Mouse (Mus musculus): ENCODE measurements at regions not wholly inside any gene's neighbourhood (a gene's known extent, or its start where the extent isn't known, plus 50 kb on each side); places are given as distances from the start of the nearest gene placed in this dataset.
"Not testable (repeated sequence)": the region's sequence is repeated elsewhere in the genome, so short reads cannot be mapped to it uniquely, and the experiment has no call there.

GRCm38 (mm10) chr6:89097531-89097930 lies 195.5 kb downstream of the Tpra1 start:
- 70% methylated on average over 8 of the region's 8 CpGs for WGBS
- H3K27ac ChIP-seq: no peak overlapping the region
- TF ChIP-seq POLR2A (IDR thresholded peaks at IDR 0.05; ENCODE audit: insufficient read depth, low read depth, low read length) (no peak), CTCF (IDR thresholded peaks at IDR 0.05) (no peak), EP300 (IDR thresholded peaks at IDR 0.05; ENCODE audit: insufficient read depth, low read depth, low read length) (no peak)
- intact Hi-C loops (cut with DNase I): no loop called here
- H3K36me3 ChIP-seq (ENCODE audit: control insufficient read depth, insufficient read depth, low read length): no peaks in the 10 kb centered on the region
- no peaks in the 10 kb centered on the region for H3K27me3 ChIP-seq (ENCODE audit: control insufficient read depth, insufficient read depth, low read length)
- H3K79me2 ChIP-seq (replicated peaks; ENCODE audit: control insufficient read depth, insufficient read depth, low read length): no peaks in the 10 kb centered on the region
- no peak for DNase-seq
- no peaks in the 10 kb centered on the region for H3K4me1 ChIP-seq (ENCODE audit: control insufficient read depth, insufficient read depth, low read length)
- H3K4me3 ChIP-seq: no peak overlapping the region
- no peak overlapping the region for H3K9ac ChIP-seq (ENCODE audit: low read depth, low read length)

- 66% methylated on average over 1 of the region's 1 CpGs for WGBS
- intact Hi-C loops (cut with DNase I): no loop called here
Observed at GRCm38 (mm10) chr6:89119241-89119640, 217.2 kb downstream of the Tpra1 start.

GRCm38 (mm10) chr6:89121023-89121745 lies 219.1 kb downstream of the Tpra1 start:
- WGBS: 70% methylated on average over 4 of the region's 4 CpGs
- H3K4me1 ChIP-seq (ENCODE audit: control insufficient read depth, insufficient read depth, low read length): no peaks in the 10 kb centered on the region
- H3K4me3 ChIP-seq: no peak overlapping the region
- DNase-seq: no peak
- H3K27ac ChIP-seq: no peak overlapping the region
- H3K27me3 ChIP-seq (ENCODE audit: control insufficient read depth, insufficient read depth, low read length): no peaks in the 10 kb centered on the region
- no peak overlapping the region for H3K9ac ChIP-seq (ENCODE audit: low read depth, low read length)
- no peak for TF ChIP-seq POLR2A (IDR thresholded peaks at IDR 0.05; ENCODE audit: insufficient read depth, low read depth, low read length)
- no peak for TF ChIP-seq EP300 (IDR thresholded peaks at IDR 0.05; ENCODE audit: insufficient read depth, low read depth, low read length)
- TF ChIP-seq CTCF (IDR thresholded peaks at IDR 0.05): no peak
- no peaks in the 10 kb centered on the region for H3K36me3 ChIP-seq (ENCODE audit: control insufficient read depth, insufficient read depth, low read length)
- intact Hi-C loops (cut with DNase I): no loop called here
- no peaks in the 10 kb centered on the region for H3K79me2 ChIP-seq (replicated peaks; ENCODE audit: control insufficient read depth, insufficient read depth, low read length)

More at GRCm38 (mm10) chr6:89119241-89119640, 217.2 kb downstream of the Tpra1 start:
- Histone ChIP-seq H3K27ac (no peak overlapping the region), H3K79me2 (replicated peaks; ENCODE audit: control insufficient read depth, insufficient read depth, low read length) (no peaks in the 10 kb centered on the region), H3K4me3 (no peak overlapping the region), H3K36me3 (ENCODE audit: control insufficient read depth, insufficient read depth, low read length) (no peaks in the 10 kb centered on the region), H3K9ac (ENCODE audit: low read depth, low read length) (no peak overlapping the region), H3K27me3 (ENCODE audit: control insufficient read depth, insufficient read depth, low read length) (no peaks in the 10 kb centered on the region), H3K4me1 (ENCODE audit: control insufficient read depth, insufficient read depth, low read length) (no peaks in the 10 kb centered on the region)
- no peak for DNase-seq
- TF ChIP-seq EP300 (IDR thresholded peaks at IDR 0.05; ENCODE audit: insufficient read depth, low read depth, low read length) (no peak), CTCF (IDR thresholded peaks at IDR 0.05) (no peak), POLR2A (IDR thresholded peaks at IDR 0.05; ENCODE audit: insufficient read depth, low read depth, low read length) (no peak)

GRCm38 (mm10) chr6:89121746-89122070 lies 219.7 kb downstream of the Tpra1 start:
- Histone ChIP-seq H3K36me3 (ENCODE audit: control insufficient read depth, insufficient read depth, low read length) (no peaks in the 10 kb centered on the region), H3K27ac (no peak overlapping the region), H3K79me2 (replicated peaks; ENCODE audit: control insufficient read depth, insufficient read depth, low read length) (no peaks in the 10 kb centered on the region), H3K4me1 (ENCODE audit: control insufficient read depth, insufficient read depth, low read length) (no peaks in the 10 kb centered on the region), H3K27me3 (ENCODE audit: control insufficient read depth, insufficient read depth, low read length) (no peaks in the 10 kb centered on the region), H3K9ac (ENCODE audit: low read depth, low read length) (no peak overlapping the region), H3K4me3 (no peak overlapping the region)
- 88% methylated on average over 3 of the region's 3 CpGs for WGBS
- DNase-seq: no peak
- no peak for TF ChIP-seq EP300 (IDR thresholded peaks at IDR 0.05; ENCODE audit: insufficient read depth, low read depth, low read length)
- TF ChIP-seq POLR2A (IDR thresholded peaks at IDR 0.05; ENCODE audit: insufficient read depth, low read depth, low read length): no peak
- TF ChIP-seq CTCF (IDR thresholded peaks at IDR 0.05): no peak
- intact Hi-C loops (cut with DNase I): no loop called here

GRCm38 (mm10) chr6:89125916-89126315 lies 223.9 kb downstream of the Tpra1 start:
- Histone ChIP-seq H3K4me3 (no peak overlapping the region), H3K36me3 (ENCODE audit: control insufficient read depth, insufficient read depth, low read length) (no peaks in the 10 kb centered on the region), H3K79me2 (replicated peaks; ENCODE audit: control insufficient read depth, insufficient read depth, low read length) (no peaks in the 10 kb centered on the region), H3K4me1 (ENCODE audit: control insufficient read depth, insufficient read depth, low read length) (no peaks in the 10 kb centered on the region), H3K9ac (ENCODE audit: low read depth, low read length) (no peak overlapping the region), H3K27me3 (ENCODE audit: control insufficient read depth, insufficient read depth, low read length) (no peaks in the 10 kb centered on the region), H3K27ac (no peak overlapping the region)
- intact Hi-C loops (cut with DNase I): no loop called here
- TF ChIP-seq EP300 (IDR thresholded peaks at IDR 0.05; ENCODE audit: insufficient read depth, low read depth, low read length) (no peak), POLR2A (IDR thresholded peaks at IDR 0.05; ENCODE audit: insufficient read depth, low read depth, low read length) (no peak), CTCF (IDR thresholded peaks at IDR 0.05) (no peak)
- DNase-seq: no peak
- WGBS: 49% methylated on average over 9 of the region's 9 CpGs

- H3K9ac ChIP-seq (ENCODE audit: low read depth, low read length); intact Hi-C loops (cut with DNase I); H3K79me2 ChIP-seq (replicated peaks; ENCODE audit: control insufficient read depth, insufficient read depth, low read length); DNase-seq; H3K27me3 ChIP-seq (ENCODE audit: control insufficient read depth, insufficient read depth, low read length); H3K4me3 ChIP-seq; H3K4me1 ChIP-seq (ENCODE audit: control insufficient read depth, insufficient read depth, low read length); H3K36me3 ChIP-seq (ENCODE audit: control insufficient read depth, insufficient read depth, low read length); H3K27ac ChIP-seq: not testable (repeated sequence)
- 52% methylated on average over 5 of the region's 5 CpGs for WGBS
Observed at GRCm38 (mm10) chr6:89128141-89128540, 226.1 kb downstream of the Tpra1 start.
